Mouse (Mus musculus): Measurements from ENCODE around the gene Atp10a. TPM values are rescaled to one million over a fixed set of nuclear protein-coding genes. Genes with fewer than 3 reads are reported as not detected.
A peak's percentile ranks its signal among the peaks of the same experiment; 100 is the strongest.

The Atp10a gene
- total RNA-seq, 1 experiment from 2014 or later: 46.8 TPM

- no peak for DNase-seq
Measured at GRCm38 (mm10) chr7:58690069-58690923, 34.3 kb downstream of the Atp10a start.

GRCm38 (mm10) chr7:58690997-58691596, 35.1 kb downstream of the Atp10a start:
- no peak for DNase-seq

DNA sequence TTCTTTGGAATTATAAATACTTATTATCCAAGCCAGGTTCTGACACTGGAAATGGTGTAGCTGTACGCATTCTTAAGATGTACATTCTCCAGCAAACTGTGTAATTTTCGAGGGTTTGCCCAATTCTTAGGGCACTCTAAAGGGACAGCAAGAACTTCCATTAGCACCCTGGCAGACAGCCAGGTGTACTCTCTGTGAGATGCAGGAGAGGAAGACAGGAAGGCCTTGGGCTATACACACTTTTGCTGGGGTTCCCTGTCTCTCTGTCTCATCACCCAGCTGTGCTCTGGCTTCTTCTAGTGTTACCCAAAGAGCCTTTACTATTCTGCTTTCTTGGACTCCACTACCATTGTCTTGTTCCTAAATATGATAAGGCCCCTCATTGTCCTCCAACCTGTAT, 36.7 kb downstream of the Atp10a start:
- DNase-seq: peak; percentile 40

- DNase-seq: no peak
Measured at GRCm38 (mm10) chr7:58693342-58693741, 37.4 kb downstream of the Atp10a start.

DNA sequence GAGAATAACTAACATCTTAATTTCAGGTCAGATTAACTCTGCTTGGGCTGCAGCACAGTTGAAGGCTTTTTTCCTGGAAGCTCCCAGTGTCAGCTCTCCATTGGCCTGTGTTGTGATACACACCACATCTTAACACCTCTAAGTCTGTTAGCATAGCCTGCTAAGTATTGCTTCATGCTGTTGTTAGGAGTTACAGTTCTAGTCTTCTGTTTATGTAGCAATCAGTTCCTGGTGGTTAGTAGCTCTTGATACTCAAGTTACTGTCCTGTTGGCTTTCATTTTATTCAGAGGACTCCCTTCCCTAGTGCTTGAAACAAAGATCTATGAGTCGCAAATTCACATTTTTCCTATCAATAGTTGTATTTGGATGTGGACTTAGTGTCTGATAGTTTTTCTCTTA, 39.7 kb downstream of the Atp10a start:
- no peak for DNase-seq

- no peak for DNase-seq
Measured at GRCm38 (mm10) chr7:58697092-58697491, 41.1 kb downstream of the Atp10a start.

GRCm38 (mm10) chr7:58698738-58699442, 42.9 kb downstream of the Atp10a start:
- no peak for DNase-seq

- DNase-seq: no peak
Measured at GRCm38 (mm10) chr7:58701311-58701710, 45.3 kb downstream of the Atp10a start.

GRCm38 (mm10) chr7:58705158-58705557, 49.2 kb downstream of the Atp10a start:
- DNase-seq: no peak

DNA sequence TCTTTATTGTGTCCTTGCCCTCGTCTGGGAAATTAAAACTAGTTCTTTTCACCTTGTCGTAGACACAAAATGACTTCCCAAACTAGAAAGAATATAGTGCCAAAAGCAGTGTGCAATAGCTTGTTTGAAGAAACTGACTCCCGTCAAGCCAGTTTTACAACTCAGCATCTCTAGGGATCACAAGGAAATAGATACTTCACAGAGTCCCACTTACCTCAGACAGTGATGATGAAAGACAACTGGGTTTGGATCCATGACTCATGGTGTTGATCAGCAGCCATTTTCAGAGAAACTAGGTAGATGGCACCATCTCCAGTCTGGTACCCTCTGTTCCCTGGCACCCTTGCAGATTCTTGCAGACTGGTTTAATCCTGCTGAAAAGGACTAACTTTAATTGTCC, 53.3 kb downstream of the Atp10a start:
- no peak for DNase-seq

- no peak for DNase-seq
Measured at GRCm38 (mm10) chr7:58710312-58710711, 54.3 kb downstream of the Atp10a start.

DNA sequence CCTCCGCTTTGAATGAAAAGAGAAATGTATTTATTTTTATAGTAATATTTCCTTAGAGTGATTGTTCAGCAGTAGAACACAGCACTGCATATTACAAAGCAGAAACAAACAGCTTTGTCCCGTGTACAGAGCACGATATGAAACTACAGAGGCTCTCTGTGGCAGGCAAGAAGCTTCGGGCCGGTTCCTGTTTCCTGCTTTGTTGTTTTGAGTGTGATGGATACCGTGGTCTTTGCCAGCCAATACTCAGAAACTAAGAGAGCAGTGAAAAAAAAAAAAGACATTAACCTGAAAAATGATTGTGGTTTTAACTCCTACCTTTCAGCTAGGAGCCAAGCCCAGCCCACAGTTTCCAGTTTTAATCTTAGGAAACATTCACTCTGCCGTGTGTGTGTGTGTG, 55.8 kb downstream of the Atp10a start:
- no peak for DNase-seq

DNA sequence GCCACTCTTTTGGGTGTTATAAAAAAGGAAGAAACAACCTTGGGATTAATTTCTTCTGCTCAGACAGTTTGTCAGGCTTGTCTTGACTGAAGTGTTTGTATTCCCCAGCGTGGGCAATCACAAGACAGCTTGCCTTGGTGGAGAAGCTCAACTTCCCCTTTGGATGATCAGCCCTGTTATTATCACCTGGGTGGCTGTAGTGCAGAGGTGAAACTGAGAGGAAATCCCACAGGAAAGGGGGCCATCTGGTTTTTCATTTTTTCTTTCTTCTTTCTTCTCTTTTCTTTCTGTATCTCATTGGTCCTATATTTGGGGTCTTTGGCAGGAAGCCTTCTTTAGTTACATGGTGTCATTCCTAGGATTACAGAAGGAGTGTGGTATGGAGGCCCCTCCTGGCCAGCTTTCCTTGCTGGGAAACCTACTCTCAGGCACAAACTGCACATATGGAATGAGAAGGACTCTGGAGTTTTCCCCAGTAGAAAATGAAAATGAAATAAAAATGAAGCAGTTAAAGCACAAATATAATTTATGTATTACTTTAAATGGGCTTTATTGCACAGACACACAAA, 59.7 kb downstream of the Atp10a start:
- no peak for DNase-seq

DNA sequence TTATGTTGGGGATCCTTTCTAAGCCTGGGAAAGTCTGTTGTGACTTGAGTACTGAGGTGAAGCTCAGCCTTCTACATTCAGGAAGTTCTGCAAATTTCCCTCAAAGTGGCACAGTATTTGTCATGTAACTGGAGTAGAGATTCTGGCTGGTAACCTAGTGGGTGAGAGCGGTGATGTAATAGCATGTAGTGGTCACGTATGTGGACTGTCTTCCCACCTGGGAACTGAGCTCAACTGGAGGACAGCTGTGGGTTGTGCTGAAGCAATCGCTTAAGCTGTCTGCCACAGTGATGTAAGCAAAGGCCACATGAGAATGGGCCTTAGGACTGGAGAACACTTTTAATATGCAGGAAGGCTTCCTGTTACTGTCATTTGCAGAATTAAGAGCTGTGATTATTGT, 60.7 kb downstream of the Atp10a start:
- DNase-seq: no peak

DNA sequence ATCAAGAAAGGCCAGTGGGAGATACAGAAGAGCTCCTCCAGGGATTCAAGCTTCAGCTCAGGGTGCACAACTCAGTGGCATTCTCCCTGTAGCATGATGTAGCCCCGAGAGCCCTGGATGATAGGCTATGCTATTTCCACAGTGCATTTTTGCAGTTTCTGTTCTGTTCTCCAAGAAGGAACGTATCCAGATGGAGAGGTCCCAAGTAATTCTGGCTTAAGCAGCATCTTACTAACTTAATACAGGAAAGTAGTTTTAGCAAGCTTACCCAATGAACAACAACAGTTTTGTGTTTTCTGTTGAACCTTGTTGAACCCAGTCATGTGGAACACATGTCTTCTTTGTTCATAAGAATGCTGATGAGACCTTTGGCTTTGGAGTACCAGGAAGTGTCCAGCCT, 62.6 kb downstream of the Atp10a start:
- no peak for DNase-seq

DNA sequence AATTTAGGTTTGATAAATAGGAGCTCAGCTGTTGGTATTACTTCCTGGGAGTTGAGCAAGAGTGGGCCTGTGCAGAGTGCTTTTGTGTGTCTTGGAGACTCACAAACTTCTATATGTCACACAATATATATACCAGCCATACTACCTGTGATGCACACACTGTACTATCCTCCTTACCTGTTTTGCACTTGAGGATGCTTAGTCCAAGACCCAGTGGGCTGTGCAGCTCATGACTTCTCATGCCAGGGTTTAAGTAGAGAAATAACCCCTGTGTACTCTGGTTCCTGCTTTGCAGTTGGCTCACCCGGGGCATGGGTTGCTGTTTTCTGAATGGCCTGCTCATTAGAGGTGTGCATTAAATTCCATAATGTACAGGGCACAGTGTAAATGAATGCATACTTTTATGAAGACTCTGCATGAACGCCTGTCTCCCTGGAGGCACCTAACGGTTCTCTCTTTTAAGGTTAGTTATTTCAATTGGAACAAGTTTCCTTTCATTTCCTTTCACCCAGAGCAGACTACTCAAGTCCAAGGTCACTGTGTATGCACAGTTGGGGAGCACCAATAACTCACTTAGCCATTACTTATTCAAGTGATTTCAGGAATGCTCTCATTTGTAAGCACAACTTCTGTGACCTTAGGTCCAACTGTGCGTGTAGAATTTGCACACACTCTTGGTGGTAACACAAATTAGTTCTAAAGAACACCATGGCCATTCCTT, 63.4 kb downstream of the Atp10a start:
- DNase-seq: no peak

DNA sequence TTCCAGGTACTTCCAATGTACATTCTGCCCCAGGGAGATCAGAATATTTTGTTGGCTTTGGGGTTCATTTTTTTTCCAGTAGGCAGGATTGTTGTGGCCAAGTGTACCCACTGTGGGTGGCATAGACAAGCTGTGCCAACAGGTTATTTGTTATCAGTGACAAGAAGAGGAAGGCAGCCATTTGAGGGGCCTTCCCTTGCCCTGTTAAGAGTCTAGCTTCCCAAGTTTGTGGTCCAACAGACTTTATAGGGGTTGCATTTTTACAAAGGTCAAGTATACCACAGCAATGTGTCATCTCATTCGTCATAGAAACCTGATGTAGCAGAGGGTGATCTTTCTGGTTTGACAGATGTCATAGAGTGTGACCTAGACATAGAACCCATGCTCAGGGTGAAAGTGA, 66.3 kb downstream of the Atp10a start:
- no peak for DNase-seq

- no peak for DNase-seq
Measured at GRCm38 (mm10) chr7:58730201-58730600, 74.2 kb downstream of the Atp10a start.

GRCm38 (mm10) chr7:58730831-58731230, 74.9 kb downstream of the Atp10a start:
- DNase-seq: no peak

DNA sequence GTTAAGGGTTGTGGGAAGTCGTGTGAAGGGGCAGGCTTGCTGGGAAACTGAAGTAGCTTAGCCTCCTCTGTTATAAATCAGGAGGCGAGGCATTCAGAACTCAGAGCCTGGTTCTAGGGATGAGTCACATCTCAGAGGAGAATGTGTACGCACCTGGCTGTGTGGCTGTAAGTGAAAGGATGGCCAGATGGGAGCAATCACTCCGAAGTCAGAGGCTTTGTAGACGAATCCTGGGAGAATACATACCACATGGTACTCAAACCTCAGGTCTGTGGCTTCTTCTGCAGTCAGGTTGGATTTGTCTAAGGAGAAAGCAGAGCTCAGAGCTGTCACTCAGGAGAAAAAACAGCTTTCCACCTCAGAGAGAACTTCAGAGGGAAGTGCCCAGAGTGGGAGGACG, 76.4 kb downstream of the Atp10a start:
- DNase-seq: no peak

GRCm38 (mm10) chr7:58733490-58733901, 77.5 kb downstream of the Atp10a start:
- DNase-seq: no peak

- no peak for DNase-seq
Measured at GRCm38 (mm10) chr7:58736841-58737547, 81.0 kb downstream of the Atp10a start.

Data from adrenal gland, postnatal 14 days (tissue).